Mouse (Mus musculus): Measurements from ENCODE around the gene C130032M10Rik. TPM values are rescaled to one million over a fixed set of nuclear protein-coding genes. Genes with fewer than 3 reads are reported as not detected.
A peak's percentile ranks its signal among the peaks of the same experiment; 100 is the strongest.

C130032M10Rik gene
- polyA plus RNA-seq, 1 experiment from 2014 or later = not detected

- no peak overlapping the region for H3K27ac ChIP-seq (replicated peaks; ENCODE audit: low read depth, low read length)
- ATAC-seq (ENCODE audit: low FRiP score, low TSS enrichment) (no peak), DNase-seq (no peak)
- no peaks in the 10 kb centered on the region for H3K27me3 ChIP-seq (ENCODE audit: control insufficient read depth, insufficient read depth, low read length)
- H3K9me3 ChIP-seq (ENCODE audit: control insufficient read depth, low read length) = no peaks in the 10 kb centered on the region
- no peak overlapping the region for H3K4me2 ChIP-seq (ENCODE audit: low read length)
- H3K9ac ChIP-seq (replicated peaks; ENCODE audit: low read length) = no peak overlapping the region
- H3K4me3 ChIP-seq (replicated peaks; ENCODE audit: low read depth, low read length) = no peak overlapping the region
- no peaks in the 10 kb centered on the region for H3K36me3 ChIP-seq (ENCODE audit: control insufficient read depth, insufficient read depth, low read length)
- WGBS = 84% methylated on average over 9 of the region's 9 CpGs
- H3K4me1 ChIP-seq (ENCODE audit: control insufficient read depth, insufficient read depth, low read length) = no peaks in the 10 kb centered on the region
These were observed 19.4 kb downstream of the C130032M10Rik start for GRCm38 (mm10) chr9:114534747-114535517.

DNA sequence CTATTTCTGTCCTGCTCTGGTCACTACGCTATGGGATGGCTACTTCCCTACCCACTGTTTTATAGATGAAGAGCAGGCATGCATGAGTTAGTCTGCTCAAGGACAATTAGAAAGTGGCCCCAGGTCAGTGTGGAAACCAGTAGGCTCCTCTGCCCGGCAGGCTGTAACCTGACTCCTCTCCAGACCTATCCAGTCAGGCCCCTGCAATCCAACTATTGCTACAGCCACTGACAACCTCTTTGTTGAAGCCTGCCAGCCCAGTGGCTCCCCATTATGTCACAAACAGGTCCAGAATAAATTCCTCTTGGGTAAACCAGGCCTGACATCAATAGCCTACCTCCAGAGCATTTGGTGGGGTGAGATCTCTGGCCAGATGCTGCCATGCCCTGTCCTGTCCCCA, 21.1 kb downstream of the C130032M10Rik start:
- Histone ChIP-seq H3K4me2 (ENCODE audit: low read length) (no peak overlapping the region), H3K4me1 (ENCODE audit: control insufficient read depth, insufficient read depth, low read length) (no peaks in the 10 kb centered on the region)

GRCm38 (mm10) chr9:114538996-114539563, 23.6 kb downstream of the C130032M10Rik start:
- Histone ChIP-seq H3K4me1 (ENCODE audit: control insufficient read depth, insufficient read depth, low read length) (no peaks in the 10 kb centered on the region), H3K36me3 (ENCODE audit: control insufficient read depth, insufficient read depth, low read length) (no peaks in the 10 kb centered on the region), H3K27ac (replicated peaks; ENCODE audit: low read depth, low read length) (no peak overlapping the region), H3K4me3 (replicated peaks; ENCODE audit: low read depth, low read length) (no peak overlapping the region), H3K9me3 (ENCODE audit: control insufficient read depth, low read length) (no peaks in the 10 kb centered on the region), H3K4me2 (ENCODE audit: low read length) (no peak overlapping the region), H3K27me3 (ENCODE audit: control insufficient read depth, insufficient read depth, low read length) (no peaks in the 10 kb centered on the region), H3K9ac (replicated peaks; ENCODE audit: low read length) (no peak overlapping the region)
- no peak for DNase-seq
- WGBS = 71% methylated on average over 7 of the region's 7 CpGs
- ATAC-seq (ENCODE audit: low FRiP score, low TSS enrichment) = no peak

More for the DNA sequence above, 21.1 kb downstream of the C130032M10Rik start:
- H3K9ac ChIP-seq (replicated peaks; ENCODE audit: low read length) = no peak overlapping the region
- H3K36me3 ChIP-seq (ENCODE audit: control insufficient read depth, insufficient read depth, low read length) = no peaks in the 10 kb centered on the region
- no peaks in the 10 kb centered on the region for H3K27me3 ChIP-seq (ENCODE audit: control insufficient read depth, insufficient read depth, low read length)
- no peak overlapping the region for H3K27ac ChIP-seq (replicated peaks; ENCODE audit: low read depth, low read length)
- ATAC-seq (ENCODE audit: low FRiP score, low TSS enrichment) (no peak), DNase-seq (no peak)
- WGBS = 14% methylated on average over 2 of the region's 2 CpGs
- H3K4me3 ChIP-seq (replicated peaks; ENCODE audit: low read depth, low read length) = no peak overlapping the region
- no peaks in the 10 kb centered on the region for H3K9me3 ChIP-seq (ENCODE audit: control insufficient read depth, low read length)

- Histone ChIP-seq H3K9ac (replicated peaks; ENCODE audit: low read length) (no peak overlapping the region), H3K9me3 (ENCODE audit: control insufficient read depth, low read length) (no peaks in the 10 kb centered on the region), H3K36me3 (ENCODE audit: control insufficient read depth, insufficient read depth, low read length) (no peaks in the 10 kb centered on the region), H3K27ac (replicated peaks; ENCODE audit: low read depth, low read length) (no peak overlapping the region), H3K27me3 (ENCODE audit: control insufficient read depth, insufficient read depth, low read length) (no peaks in the 10 kb centered on the region), H3K4me1 (ENCODE audit: control insufficient read depth, insufficient read depth, low read length) (no peaks in the 10 kb centered on the region), H3K4me2 (ENCODE audit: low read length) (no peak overlapping the region), H3K4me3 (replicated peaks; ENCODE audit: low read depth, low read length) (no peak overlapping the region)
- ATAC-seq (ENCODE audit: low FRiP score, low TSS enrichment) (no peak), DNase-seq (no peak)
- 35% methylated on average over 1 of the region's 1 CpGs for WGBS
These were observed 25.8 kb downstream of the C130032M10Rik start for GRCm38 (mm10) chr9:114541279-114541741.

GRCm38 (mm10) chr9:114543882-114544753, 28.6 kb downstream of the C130032M10Rik start:
- H3K4me1 ChIP-seq (ENCODE audit: control insufficient read depth, insufficient read depth, low read length) = no peaks in the 10 kb centered on the region
- 0 out of 2 replicates have a peak, but pooled peaks cover 3% of the 10 kb centered on the region for H3K27me3 ChIP-seq (ENCODE audit: control insufficient read depth, insufficient read depth, low read length)
- no peak overlapping the region for H3K4me2 ChIP-seq (ENCODE audit: low read length)
- WGBS = 69% methylated on average over 17 of the region's 17 CpGs
- no peak overlapping the region for H3K4me3 ChIP-seq (replicated peaks; ENCODE audit: low read depth, low read length)
- no peak overlapping the region for H3K27ac ChIP-seq (replicated peaks; ENCODE audit: low read depth, low read length)
- no peak overlapping the region for H3K9ac ChIP-seq (replicated peaks; ENCODE audit: low read length)
- no peaks in the 10 kb centered on the region for H3K36me3 ChIP-seq (ENCODE audit: control insufficient read depth, insufficient read depth, low read length)
- ATAC-seq (ENCODE audit: low FRiP score, low TSS enrichment) = no peak
- no peaks in the 10 kb centered on the region for H3K9me3 ChIP-seq (ENCODE audit: control insufficient read depth, low read length)
- DNase-seq = no peak

DNA sequence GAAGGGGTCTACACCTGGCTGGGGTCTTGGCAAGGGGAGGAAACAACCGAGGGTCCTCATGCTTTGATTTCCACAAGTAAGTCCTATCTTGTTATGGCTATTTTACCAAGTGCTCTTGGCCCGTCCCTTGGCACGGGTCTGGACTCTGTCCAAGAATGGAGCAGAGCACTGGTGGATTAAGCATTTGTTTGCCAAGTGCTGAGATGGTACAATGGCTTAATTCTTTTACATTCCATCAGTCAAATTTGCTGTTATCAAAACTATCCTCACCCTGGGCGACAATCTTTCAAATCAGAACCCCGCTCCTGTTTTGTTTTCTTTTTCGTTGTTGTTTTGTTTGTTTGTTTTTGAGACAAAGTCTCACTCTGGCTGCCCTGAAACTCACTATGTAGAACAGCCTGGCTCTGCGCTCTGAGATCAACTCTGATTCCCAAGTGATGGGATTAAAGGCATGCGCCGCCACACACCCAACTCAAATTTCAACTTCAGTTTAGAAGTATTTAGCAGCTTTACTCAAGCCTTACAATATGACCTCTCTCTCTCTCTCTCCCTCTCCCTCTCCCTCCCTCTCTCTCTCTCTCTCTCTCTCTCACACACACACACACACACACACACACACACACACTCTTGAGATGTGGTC, 29.4 kb downstream of the C130032M10Rik start:
- no peak overlapping the region for H3K4me2 ChIP-seq (ENCODE audit: low read length)
- no peaks in the 10 kb centered on the region for H3K9me3 ChIP-seq (ENCODE audit: control insufficient read depth, low read length)
- ATAC-seq (ENCODE audit: low FRiP score, low TSS enrichment) (no peak), DNase-seq (peak; percentile 64)
- no peak overlapping the region for H3K4me3 ChIP-seq (replicated peaks; ENCODE audit: low read depth, low read length)
- WGBS = 28% methylated on average over 9 of the region's 9 CpGs
- no peak overlapping the region for H3K27ac ChIP-seq (replicated peaks; ENCODE audit: low read depth, low read length)
- no peak overlapping the region for H3K9ac ChIP-seq (replicated peaks; ENCODE audit: low read length)
- no peaks in the 10 kb centered on the region for H3K4me1 ChIP-seq (ENCODE audit: control insufficient read depth, insufficient read depth, low read length)
- no peaks in the 10 kb centered on the region for H3K36me3 ChIP-seq (ENCODE audit: control insufficient read depth, insufficient read depth, low read length)
- H3K27me3 ChIP-seq (ENCODE audit: control insufficient read depth, insufficient read depth, low read length) = 0 out of 2 replicates have a peak, but pooled peaks cover 3% of the 10 kb centered on the region

DNA sequence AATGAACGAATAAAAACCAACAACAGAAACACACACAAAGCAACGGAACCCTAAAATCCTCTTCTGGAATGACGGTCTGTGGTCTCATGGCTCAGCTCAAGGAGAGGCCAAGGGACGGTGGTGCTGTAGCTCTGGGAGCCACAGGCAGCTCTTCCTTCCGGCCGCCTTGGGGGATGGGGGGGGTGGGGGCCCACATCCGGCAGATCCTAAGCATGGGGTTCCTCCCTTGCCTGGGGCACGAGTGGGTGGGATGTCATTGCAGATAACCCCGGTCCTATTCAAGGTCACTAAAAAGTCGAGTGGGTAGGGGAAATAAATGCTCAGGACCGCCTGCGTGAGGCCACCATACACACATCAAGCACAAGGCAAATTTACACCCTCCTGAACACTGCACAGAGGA, 31.3 kb downstream of the C130032M10Rik start:
- H3K9me3 ChIP-seq (ENCODE audit: control insufficient read depth, low read length) = no peaks in the 10 kb centered on the region
- H3K4me1 ChIP-seq (ENCODE audit: control insufficient read depth, insufficient read depth, low read length) = no peaks in the 10 kb centered on the region
- H3K27me3 ChIP-seq (ENCODE audit: control insufficient read depth, insufficient read depth, low read length) = 0 out of 2 replicates have a peak, but pooled peaks cover 3% of the 10 kb centered on the region
- no peak overlapping the region for H3K27ac ChIP-seq (replicated peaks; ENCODE audit: low read depth, low read length)
- H3K4me3 ChIP-seq (replicated peaks; ENCODE audit: low read depth, low read length) = no peak overlapping the region
- H3K36me3 ChIP-seq (ENCODE audit: control insufficient read depth, insufficient read depth, low read length) = no peaks in the 10 kb centered on the region
- ATAC-seq (ENCODE audit: low FRiP score, low TSS enrichment) (no peak), DNase-seq (no peak)
- no peak overlapping the region for H3K9ac ChIP-seq (replicated peaks; ENCODE audit: low read length)
- 73% methylated on average over 12 of the region's 12 CpGs for WGBS
- H3K4me2 ChIP-seq (ENCODE audit: low read length) = no peak overlapping the region

DNA sequence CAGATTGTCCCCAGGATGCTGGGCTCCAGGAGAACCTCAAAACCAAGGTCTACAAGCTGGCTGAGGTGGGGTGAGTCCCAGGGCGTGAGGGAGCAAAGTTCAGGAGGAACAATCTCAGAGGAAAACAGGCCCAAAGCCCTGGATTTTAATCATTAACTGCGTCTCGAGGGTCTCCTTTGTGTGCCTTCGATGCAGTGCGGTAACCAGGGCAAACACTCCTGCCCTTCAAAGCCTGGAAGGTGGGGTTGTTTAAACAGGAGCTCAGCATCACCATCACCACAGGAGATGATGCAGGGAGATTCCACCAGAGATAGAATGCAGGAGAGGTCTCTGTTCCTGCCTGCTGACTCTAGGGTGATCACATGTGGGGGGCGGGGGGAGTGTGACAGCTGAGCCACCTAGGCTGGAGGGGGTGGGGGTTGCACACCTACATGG, 32.2 kb downstream of the C130032M10Rik start:
- H3K9ac ChIP-seq (replicated peaks; ENCODE audit: low read length) = no peak overlapping the region
- no peak overlapping the region for H3K27ac ChIP-seq (replicated peaks; ENCODE audit: low read depth, low read length)
- H3K36me3 ChIP-seq (ENCODE audit: control insufficient read depth, insufficient read depth, low read length) = no peaks in the 10 kb centered on the region
- H3K4me1 ChIP-seq (ENCODE audit: control insufficient read depth, insufficient read depth, low read length) = no peaks in the 10 kb centered on the region
- DNase-seq (no peak), ATAC-seq (ENCODE audit: low FRiP score, low TSS enrichment) (no peak)
- H3K4me3 ChIP-seq (replicated peaks; ENCODE audit: low read depth, low read length) = no peak overlapping the region
- 35% methylated on average over 6 of the region's 6 CpGs for WGBS
- H3K4me2 ChIP-seq (ENCODE audit: low read length) = no peak overlapping the region
- H3K27me3 ChIP-seq (ENCODE audit: control insufficient read depth, insufficient read depth, low read length) = 0 out of 2 replicates have a peak, but pooled peaks cover 3% of the 10 kb centered on the region
- no peaks in the 10 kb centered on the region for H3K9me3 ChIP-seq (ENCODE audit: control insufficient read depth, low read length)
